Mouse (Mus musculus) stomach, embryonic 14.5 days (tissue): ENCODE results near the gene Cyp4f16. TPM values are rescaled to one million over a fixed set of nuclear protein-coding genes. Genes with fewer than 3 reads are reported as not detected.
"Not testable (repeated sequence)": the region's sequence is repeated elsewhere in the genome, so short reads cannot be mapped to it uniquely, and the experiment has no call there.

ENCODE experiments used
- ATAC-seq: fragments of 200-750 bp; cut with Nextera tagmentation; 2 replicates; pipeline ENCODE4 v1.8.0; 2017; ENCODE audit warnings: low read depth, moderate TSS enrichment; ENCODE audit not compliant: insufficient number of reproducible peaks, insufficient read depth, low FRiP score
- H3K27ac ChIP-seq: fragments of 300-500 bp; sonication (generic); 2 replicates; pipeline ENCODE4 v1.5.1; 2014; ENCODE audit warnings: mild to moderate bottlenecking, low read length, moderate library complexity, mixed read lengths
- H3K27me3 ChIP-seq: fragments of 300-500 bp; sonication (generic); 2 replicates; pipeline ENCODE4 v1.6.1; 2014; ENCODE audit warnings: low read length, control low read depth, mixed read lengths; ENCODE audit not compliant: control insufficient read depth, insufficient read depth
- H3K36me3 ChIP-seq: fragments of 300-500 bp; sonication (generic); 2 replicates; pipeline ENCODE4 v1.6.1; 2014; ENCODE audit warnings: mild to moderate bottlenecking, control low read depth, low read length, moderate library complexity, mixed read lengths; ENCODE audit not compliant: control insufficient read depth, insufficient read depth
- H3K4me1 ChIP-seq: fragments of 300-500 bp; sonication (generic); 2 replicates; pipeline ENCODE4 v1.6.1; 2014; ENCODE audit warnings: low read length, control low read depth, mixed read lengths; ENCODE audit not compliant: control insufficient read depth, insufficient read depth
- H3K4me2 ChIP-seq: fragments of 300-500 bp; sonication (generic); replicated peaks from 2 replicates; pipeline ENCODE4 v1.6.1; 2014; ENCODE audit warnings: low read depth, low read length, control low read depth
- H3K4me3 ChIP-seq: fragments of 300-500 bp; sonication (generic); 2 replicates; pipeline ENCODE4 v1.5.1; 2014; ENCODE audit warnings: low read depth, low read length, control low read depth
- H3K9ac ChIP-seq: fragments of 300-500 bp; sonication (generic); replicated peaks from 2 replicates; pipeline ENCODE4 v1.6.1; 2014; ENCODE audit warnings: low read depth, mild to moderate bottlenecking, control low read depth, low read length, moderate library complexity, mixed read lengths
- H3K9me3 ChIP-seq: fragments of 300-500 bp; sonication (generic); 2 replicates; pipeline ENCODE4 v1.6.1; 2016; ENCODE audit warnings: low read depth, low read length, control low read depth; ENCODE audit not compliant: control insufficient read depth
- WGBS: fragments of 180-500 bp; shearing (Covaris S2); extraction: QIAGEN DNeasy Blood & Tissue Kit; methylation state at CpG from one replicate; pipeline ENCODE4 v1.1.7; 2014; 5-methylcytosine and 5-hydroxymethylcytosine counted together
- polyA plus RNA-seq: library from polyadenylated mRNA; unstranded; fragments of >200 nt; fragmentation: Nextera tagmentation; extraction: Ambion mirVana; gene quantifications from 2 replicates; pipeline ENCODE4 v1.2.1, GENCODE M21; 2014

Cyp4f16 gene
- polyA plus RNA-seq, 1 experiment from 2014 or later: 19.9 TPM

DNA sequence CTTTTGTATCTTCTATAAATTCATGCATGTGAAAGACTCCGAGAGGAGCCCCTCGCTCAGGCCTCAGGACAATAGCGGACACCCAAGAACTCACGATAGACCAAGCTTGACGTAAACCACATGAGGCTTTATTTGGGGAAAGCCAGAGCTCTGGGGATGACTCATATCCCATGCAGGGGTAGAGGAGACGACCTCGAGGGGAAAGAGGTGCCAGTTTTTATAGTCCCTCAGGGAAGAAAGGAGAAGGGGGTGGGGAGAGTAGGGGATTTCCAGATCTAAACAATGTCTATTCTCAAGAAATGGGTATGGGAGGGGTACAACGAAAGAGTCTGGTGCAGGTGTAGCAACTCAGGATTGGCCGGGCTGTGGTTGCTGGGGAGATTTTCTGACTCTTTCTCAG is 18.0 kb downstream of the Cyp4f16 start:
- not testable (repeated sequence) for H3K9me3 ChIP-seq, H3K9ac ChIP-seq, H3K4me2 ChIP-seq, H3K27me3 ChIP-seq, H3K36me3 ChIP-seq, H3K4me1 ChIP-seq, H3K27ac ChIP-seq, ATAC-seq, H3K4me3 ChIP-seq
- WGBS: 68% methylated on average over 9 of the region's 9 CpGs

DNA sequence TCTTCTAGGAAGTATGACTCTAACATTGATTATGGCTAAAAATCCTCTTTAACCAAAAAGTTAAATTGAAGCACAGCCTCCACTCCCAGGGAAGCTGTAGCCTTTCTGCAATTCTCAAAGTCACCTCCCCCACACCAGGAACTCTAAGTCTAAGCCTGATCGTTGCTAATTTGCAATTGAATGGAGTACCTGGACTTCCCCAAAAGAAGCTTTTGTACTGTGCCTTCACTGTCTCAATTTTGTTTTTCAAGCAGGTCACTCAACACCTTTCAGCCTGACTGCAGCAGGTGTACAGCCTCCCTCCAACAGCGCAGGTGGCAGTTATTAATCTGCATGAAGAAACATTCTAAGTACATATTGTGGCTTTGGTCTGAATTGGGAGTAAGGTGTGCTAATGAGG is 26.9 kb downstream of the Cyp4f16 start:
- 84% methylated on average over 2 of the region's 2 CpGs for WGBS
- not testable (repeated sequence) for H3K9me3 ChIP-seq, H3K9ac ChIP-seq, H3K4me1 ChIP-seq, ATAC-seq, H3K4me3 ChIP-seq, H3K27me3 ChIP-seq, H3K36me3 ChIP-seq, H3K4me2 ChIP-seq, H3K27ac ChIP-seq

DNA sequence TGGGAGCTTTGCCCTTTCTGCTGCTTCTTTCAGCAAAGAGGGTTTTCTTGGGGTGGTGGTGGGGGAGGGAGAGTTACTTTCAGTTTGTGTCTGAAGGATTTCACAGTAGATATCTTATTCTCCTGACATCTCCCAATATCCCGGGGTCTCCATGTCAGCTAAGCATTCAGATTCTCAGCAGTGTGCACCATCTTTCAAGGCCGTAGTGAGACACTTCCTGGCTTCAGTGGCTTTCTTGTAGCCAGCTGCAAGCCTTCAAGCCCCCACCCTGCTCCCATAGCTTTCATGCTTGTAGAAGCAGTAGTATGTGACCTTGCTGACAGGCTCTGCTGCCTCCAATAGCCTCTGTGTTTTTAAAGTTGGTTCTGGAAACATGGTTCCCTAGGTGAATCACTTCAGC is 36.9 kb downstream of the Cyp4f16 start:
- not testable (repeated sequence) for H3K27ac ChIP-seq, H3K9me3 ChIP-seq, H3K27me3 ChIP-seq, H3K36me3 ChIP-seq, H3K4me1 ChIP-seq, H3K4me2 ChIP-seq, H3K4me3 ChIP-seq, H3K9ac ChIP-seq, ATAC-seq
- 52% methylated on average over 2 of the region's 2 CpGs for WGBS

DNA sequence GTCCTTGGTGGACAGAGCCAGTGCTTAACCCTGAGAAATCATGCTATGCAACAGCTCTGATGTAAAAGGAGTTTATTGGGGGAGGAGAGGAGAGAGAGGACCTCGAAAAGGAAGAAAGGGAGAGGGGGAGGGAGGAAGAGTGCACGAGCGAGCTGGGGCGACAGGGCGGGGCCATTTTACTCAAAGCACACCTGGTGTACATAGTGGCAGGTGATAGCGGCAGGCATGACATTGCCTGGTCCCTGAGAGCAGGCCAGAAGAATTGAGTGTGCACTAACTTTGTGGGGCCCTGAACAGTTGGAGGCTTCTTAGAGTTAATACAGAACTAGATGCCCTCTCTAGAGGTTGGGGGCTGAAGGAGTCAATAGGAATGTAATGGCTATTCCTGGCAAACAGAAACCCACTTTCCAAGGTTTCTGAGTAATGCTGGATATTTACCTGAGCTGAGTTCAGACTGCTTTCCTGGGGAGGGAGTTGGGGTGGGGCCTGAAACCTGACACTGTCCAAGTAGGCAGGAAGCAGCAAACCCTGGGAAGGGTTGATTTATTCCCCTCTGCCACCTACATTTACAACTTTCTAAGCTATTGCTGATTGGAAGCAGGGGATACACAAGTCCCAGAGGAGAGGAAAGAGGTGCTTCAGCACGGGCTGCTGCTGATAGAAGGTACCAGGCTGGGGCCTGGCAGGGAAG is 41.3 kb downstream of the Cyp4f16 start:
- no peaks in the 10 kb centered on the region for H3K36me3 ChIP-seq
- H3K9ac ChIP-seq: no peak overlapping the region
- no peaks in the 10 kb centered on the region for H3K27me3 ChIP-seq
- H3K4me1 ChIP-seq: no peaks in the 10 kb centered on the region
- no peaks in the 10 kb centered on the region for H3K9me3 ChIP-seq
- H3K4me2 ChIP-seq: no peak overlapping the region
- 44% methylated on average over 7 of the region's 7 CpGs for WGBS
- ATAC-seq: peak; percentile 56
- no peak overlapping the region for H3K27ac ChIP-seq
- H3K4me3 ChIP-seq: no peak overlapping the region

DNA sequence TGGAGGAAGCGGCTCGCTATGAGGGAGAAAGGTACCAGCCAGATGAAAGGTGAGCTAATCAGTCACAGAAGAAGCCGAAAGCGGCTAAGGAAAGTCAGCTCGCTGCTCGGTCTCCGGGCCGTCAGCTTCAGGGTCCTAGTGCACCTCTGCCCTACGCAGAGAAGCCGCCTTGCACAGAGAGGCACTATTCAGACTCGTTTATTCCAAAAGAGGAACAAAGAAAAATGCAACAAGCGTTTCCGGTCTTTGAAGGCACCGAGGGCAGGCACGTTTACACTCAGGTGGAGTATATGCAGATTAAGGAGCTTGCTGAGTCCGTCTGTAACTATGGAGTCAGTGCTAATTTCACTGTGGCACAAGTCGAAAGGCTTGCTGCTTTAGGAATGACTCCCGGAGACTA is 60.1 kb downstream of the Cyp4f16 start:
- WGBS: 89% methylated on average over 18 of the region's 18 CpGs

More for the DNA sequence above, 60.1 kb downstream of the Cyp4f16 start:
- Histone ChIP-seq H3K27ac (no peak overlapping the region), H3K4me3 (no peak overlapping the region), H3K27me3 (no peaks in the 10 kb centered on the region), H3K9ac (no peak overlapping the region), H3K9me3 (no peaks in the 10 kb centered on the region; the same call in 1 of the 2 replicates), H3K4me2 (no peak overlapping the region), H3K4me1 (no peaks in the 10 kb centered on the region), H3K36me3 (no peaks in the 10 kb centered on the region)
- no peak for ATAC-seq

Other genes starting within 250 kb of the Cyp4f16 start
- gene Akap8, start 215.3 kb upstream of the Cyp4f16 start, polyA plus RNA-seq: 56.5 and 62.3 TPM in 2 replicates
- gene Akap8l, start 186.0 kb upstream of the Cyp4f16 start, polyA plus RNA-seq: 84.3 and 88.6 TPM in 2 replicates
- 32.2 and 39.9 TPM in 2 replicates for gene Wiz, start 147.1 kb upstream of the Cyp4f16 start, polyA plus RNA-seq
- gene Rasal3, start 133.0 kb upstream of the Cyp4f16 start, polyA plus RNA-seq: 1.3 and 1.5 TPM in 2 replicates
- gene Pglyrp2, start 112.4 kb upstream of the Cyp4f16 start, polyA plus RNA-seq: 0.17 TPM in 1 of 2 replicates, not detected in the other
- 0.34 and 0.45 TPM in 2 replicates for gene Cyp4f39, start 83.8 kb upstream of the Cyp4f16 start, polyA plus RNA-seq
- gene Cyp4f17, start 30.5 kb upstream of the Cyp4f16 start, polyA plus RNA-seq: 10.1 and 10.6 TPM in 2 replicates
- not detected in 2 replicates for gene Cyp4f37, start 84.8 kb downstream of the Cyp4f16 start, polyA plus RNA-seq
- 0.13 and 0.23 TPM in 2 replicates for gene Cyp4f40, start 122.3 kb downstream of the Cyp4f16 start, polyA plus RNA-seq
- 0.11 TPM in 1 of 2 replicates, not detected in the other for gene Cyp4f15, start 149.1 kb downstream of the Cyp4f16 start, polyA plus RNA-seq